Mouse (Mus musculus) MEL (cell line): ENCODE measurements at regions not wholly inside any gene's neighbourhood (a gene's known extent, or its start where the extent isn't known, plus 50 kb on each side); places are given as distances from the start of the nearest gene placed in this dataset.

Source experiments
- DNase-seq: peaks from one replicate; pipeline ENCODE4 v3.0.0; 2011; ENCODE audit warnings: low read depth, low spot score
- H3K27ac ChIP-seq: 2 replicates; pipeline ENCODE4 v1.5.1; 2012; ENCODE audit warnings: low read depth, mild to moderate bottlenecking, control low read depth, low read length, moderate library complexity; ENCODE audit not compliant: control insufficient read depth
- H3K27me3 ChIP-seq, 2 experiments: fragments of 150-350 bp in 1 of 2; sonication (generic) in 1 of 2; 2 replicates each; pipeline ENCODE4 v1.6.1; 2012; ENCODE audit warnings: low read length in 2 of 2, mild to moderate bottlenecking in 2 of 2, improper control_type of control experiment in 1 of 2, moderate library complexity in 1 of 2; ENCODE audit not compliant: insufficient read depth in 2 of 2, control insufficient read depth in 1 of 2
- H3K36me3 ChIP-seq, 2 experiments: 2 replicates each; pipeline ENCODE4 v1.6.1; 2012 to 2014; ENCODE audit warnings: low read length in 2 of 2, improper control_type of control experiment in 1 of 2, inconsistent platforms in 1 of 2, mild to moderate bottlenecking in 1 of 2; ENCODE audit not compliant: insufficient read depth in 2 of 2, control insufficient read depth in 1 of 2
- H3K4me1 ChIP-seq, 2 experiments: fragments of 150-350 bp in 1 of 2; sonication (generic) in 1 of 2; 2 replicates each; pipeline ENCODE4 v1.6.1; 2012; ENCODE audit warnings: low read length in 2 of 2, improper control_type of control experiment in 1 of 2, mild to moderate bottlenecking in 1 of 2; ENCODE audit not compliant: insufficient read depth in 2 of 2, control insufficient read depth in 1 of 2
- H3K4me3 ChIP-seq, 2 experiments: fragments of 150-350 bp in 1 of 2; sonication (generic) in 1 of 2; 2 replicates each; pipeline ENCODE4 v1.5.1; 2012; ENCODE audit warnings: low read depth in 2 of 2, low read length in 2 of 2, mild to moderate bottlenecking in 2 of 2, moderate library complexity in 2 of 2, control low read depth in 1 of 2, improper control_type of control experiment in 1 of 2; ENCODE audit not compliant: control insufficient read depth in 1 of 2, insufficient read depth in 1 of 2
- H3K79me2 ChIP-seq: 2 replicates; pipeline ENCODE4 v1.6.1; 2012; ENCODE audit warnings: mild to moderate bottlenecking, low read length, moderate library complexity; ENCODE audit not compliant: control insufficient read depth, poor library complexity, insufficient read depth
- H3K9ac ChIP-seq: 2 replicates; pipeline ENCODE4 v1.6.1; 2012; ENCODE audit warnings: low read depth, mild to moderate bottlenecking, control low read depth, low read length, moderate library complexity; ENCODE audit not compliant: control insufficient read depth, poor library complexity, severe bottlenecking
- H3K9me3 ChIP-seq: fragments of 150-350 bp; sonication (generic); replicated peaks from 2 replicates; pipeline ENCODE4 v1.6.1; 2012; ENCODE audit warnings: mild to moderate bottlenecking, low read length, improper control_type of control experiment, moderate library complexity; ENCODE audit not compliant: insufficient read depth
- BHLHE40 ChIP-seq: IDR thresholded peaks from 2 replicates; pipeline ENCODE4 v1.6.1; 2012; ENCODE audit warnings: low read depth, mild to moderate bottlenecking, inconsistent platforms, low read length, improper control_type of control experiment, borderline replicate concordance
- E2F4 ChIP-seq: IDR thresholded peaks from 2 replicates; pipeline ENCODE4 v1.6.1; 2011; ENCODE audit warnings: low read depth, low read length, improper control_type of control experiment, borderline replicate concordance
- ETS1 ChIP-seq: IDR thresholded peaks from 2 replicates; pipeline ENCODE4 v1.6.1; 2012; ENCODE audit warnings: low read depth, mild to moderate bottlenecking, inconsistent platforms, low read length, improper control_type of control experiment, moderate library complexity
- GABPA ChIP-seq: IDR thresholded peaks from 2 replicates; pipeline ENCODE4 v1.6.1; 2012; ENCODE audit warnings: low read depth, mild to moderate bottlenecking, inconsistent platforms, low read length, improper control_type of control experiment, moderate library complexity
- GATA1 ChIP-seq: IDR thresholded peaks from 2 replicates; pipeline ENCODE4 v1.6.1; 2011; ENCODE audit warnings: low read depth, low read length, improper control_type of control experiment
- HCFC1 ChIP-seq: IDR thresholded peaks from 2 replicates; pipeline ENCODE4 v1.6.1; 2012; ENCODE audit warnings: low read depth, mild to moderate bottlenecking, inconsistent platforms, low read length, improper control_type of control experiment, moderate library complexity
- JUND ChIP-seq: IDR thresholded peaks from 2 replicates; pipeline ENCODE4 v1.6.1; 2011; ENCODE audit warnings: low read depth, mild to moderate bottlenecking, improper control_type of control experiment, low read length
- KAT2A ChIP-seq: conservative IDR thresholded peaks from 2 replicates; pipeline ENCODE4 v1.6.1; 2012; ENCODE audit warnings: low read depth, low read length, improper control_type of control experiment, inconsistent platforms
- MAFK ChIP-seq: IDR thresholded peaks from 2 replicates; pipeline ENCODE4 v1.6.1; 2011; ENCODE audit warnings: low read depth, mild to moderate bottlenecking, low read length, improper control_type of control experiment, borderline replicate concordance
- MAZ ChIP-seq: IDR thresholded peaks from 2 replicates; pipeline ENCODE4 v1.6.1; 2012; ENCODE audit warnings: low read depth, mild to moderate bottlenecking, inconsistent platforms, low read length, improper control_type of control experiment
- MEF2A ChIP-seq: IDR thresholded peaks from 2 replicates; pipeline ENCODE4 v1.6.1; 2014; ENCODE audit warnings: low read depth, mild to moderate bottlenecking, inconsistent platforms, low read length, improper control_type of control experiment; ENCODE audit not compliant: poor library complexity, insufficient replicate concordance, severe bottlenecking; ENCODE audit errors: extremely low read depth
- MXI1 ChIP-seq: IDR thresholded peaks from 2 replicates; pipeline ENCODE4 v1.6.1; 2011; ENCODE audit warnings: mild to moderate bottlenecking, low read depth, low read length, improper control_type of control experiment
- NELFE ChIP-seq: IDR thresholded peaks from 2 replicates; pipeline ENCODE4 v1.6.1; 2011; ENCODE audit warnings: low read depth, low read length, improper control_type of control experiment
- NRF1 ChIP-seq: IDR thresholded peaks from 2 replicates; pipeline ENCODE4 v1.6.1; 2014; ENCODE audit warnings: low read depth, mild to moderate bottlenecking, inconsistent platforms, low read length, improper control_type of control experiment, moderate library complexity; ENCODE audit not compliant: poor library complexity, insufficient read depth, severe bottlenecking
- POLR2A ChIP-seq, 2 experiments: IDR thresholded peaks; 2 replicates each; pipeline ENCODE4 v1.6.1; 2011 to 2012; ENCODE audit warnings: low read length in 2 of 2, mild to moderate bottlenecking in 2 of 2, control low read depth in 1 of 2, improper control_type of control experiment in 1 of 2, low read depth in 1 of 2, moderate library complexity in 1 of 2; ENCODE audit not compliant: control insufficient read depth in 1 of 2, insufficient read depth in 1 of 2, poor library complexity in 1 of 2
- POLR2AphosphoS5 ChIP-seq: IDR thresholded peaks from 2 replicates; pipeline ENCODE4 v1.6.1; 2012; ENCODE audit warnings: low read depth, borderline replicate concordance, mild to moderate bottlenecking, inconsistent platforms, low read length, moderate library complexity, mixed read lengths
- RAD21 ChIP-seq: IDR thresholded peaks from 2 replicates; pipeline ENCODE4 v1.6.1; 2011; ENCODE audit warnings: mild to moderate bottlenecking, low read depth, low read length, improper control_type of control experiment
- RCOR1 ChIP-seq: IDR thresholded peaks from 2 replicates; pipeline ENCODE4 v1.6.1; 2012; ENCODE audit warnings: low read depth, mild to moderate bottlenecking, inconsistent platforms, low read length, improper control_type of control experiment
- TAL1 ChIP-seq: IDR thresholded peaks from 2 replicates; pipeline ENCODE4 v1.6.1; 2012; ENCODE audit warnings: mild to moderate bottlenecking, inconsistent platforms, low read length, moderate library complexity, mixed read lengths
- TCF12 ChIP-seq: IDR thresholded peaks from 2 replicates; pipeline ENCODE4 v1.6.1; 2014; ENCODE audit warnings: low read depth, mild to moderate bottlenecking, inconsistent platforms, low read length, improper control_type of control experiment, moderate library complexity
- USF2 ChIP-seq, 2 experiments: IDR thresholded peaks; 2 replicates each; pipeline ENCODE4 v1.6.1; 2011 to 2012; ENCODE audit warnings: improper control_type of control experiment in 2 of 2, low read length in 2 of 2, borderline replicate concordance in 1 of 2, inconsistent platforms in 1 of 2, low read depth in 1 of 2, mild to moderate bottlenecking in 1 of 2; ENCODE audit not compliant: insufficient read depth in 1 of 2
- ZC3H11A ChIP-seq: IDR thresholded peaks from 2 replicates; pipeline ENCODE4 v1.6.1; 2012; ENCODE audit warnings: low read depth, mild to moderate bottlenecking, inconsistent platforms, low read length, improper control_type of control experiment
- ZKSCAN1 ChIP-seq: IDR thresholded peaks from 2 replicates; pipeline ENCODE4 v1.6.1; 2012; ENCODE audit warnings: low read depth, mild to moderate bottlenecking, inconsistent platforms, low read length, improper control_type of control experiment, moderate library complexity
- ZMIZ1 ChIP-seq: IDR thresholded peaks from 2 replicates; pipeline ENCODE4 v1.6.1; 2012; ENCODE audit warnings: low read depth, mild to moderate bottlenecking, inconsistent platforms, low read length, improper control_type of control experiment, moderate library complexity
- ZNF384 ChIP-seq: IDR thresholded peaks from 2 replicates; pipeline ENCODE4 v1.6.1; 2012; ENCODE audit warnings: low read depth, mild to moderate bottlenecking, inconsistent platforms, low read length, improper control_type of control experiment

DNA sequence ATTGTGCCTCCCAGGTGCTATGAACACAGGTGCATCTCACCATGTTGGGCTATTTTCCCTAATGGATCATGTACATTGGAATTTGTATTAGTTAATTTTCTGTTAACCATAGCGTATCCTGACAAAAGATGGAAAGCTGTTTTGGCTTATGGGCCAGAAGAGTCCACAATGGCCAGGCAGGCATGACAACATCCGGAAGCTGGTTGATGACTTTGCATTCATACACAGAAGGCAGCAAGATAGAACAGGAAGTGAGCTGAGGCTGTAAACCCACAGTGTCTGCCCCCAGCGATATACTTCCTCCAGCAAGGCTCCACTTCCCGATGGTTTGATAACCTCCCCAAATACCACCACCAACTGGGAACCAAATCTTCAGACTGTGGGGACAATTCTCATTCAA lies 55.1 kb upstream of the Glra1 start:
- H3K36me3 ChIP-seq: no peaks in the 10 kb centered on the region

DNA sequence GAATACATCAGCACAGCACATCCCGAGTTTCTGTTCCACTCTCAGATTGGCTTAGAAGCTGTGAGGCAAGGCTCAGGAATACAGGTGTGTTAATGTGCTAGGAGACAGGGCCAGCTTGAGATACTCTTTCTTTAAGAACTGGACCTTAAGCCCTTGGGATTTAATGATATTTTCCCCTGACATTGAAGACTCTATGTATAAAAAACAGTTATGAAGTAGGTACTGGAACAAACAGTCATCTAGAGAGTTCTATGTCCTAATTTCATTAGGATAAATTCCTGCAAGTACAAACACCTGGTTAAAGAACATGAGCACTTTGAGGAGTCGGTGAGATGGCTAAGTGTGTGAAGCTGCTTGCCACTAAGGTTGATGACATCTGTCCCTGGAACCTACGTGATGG lies 54.3 kb upstream of the Glra1 start:
- no peak overlapping the region for H3K27ac ChIP-seq
- no peak overlapping the region for H3K9ac ChIP-seq
- no peaks in the 10 kb centered on the region for H3K79me2 ChIP-seq
- H3K27me3 ChIP-seq: no peaks in the 10 kb centered on the region
- DNase-seq: no peak
- no peak overlapping the region for H3K4me3 ChIP-seq
- no peak for TF ChIP-seq MAZ
- no peak for TF ChIP-seq MXI1
- no peak for TF ChIP-seq MEF2A
- no peak for TF ChIP-seq RCOR1
- TF ChIP-seq ZNF384: no peak
- TF ChIP-seq GABPA: no peak
- TF ChIP-seq GATA1: no peak
- no peak for TF ChIP-seq KAT2A
- TF ChIP-seq BHLHE40: no peak
- no peak for TF ChIP-seq E2F4
- TF ChIP-seq USF2 (IDR thresholded peaks at IDR 0.05; ENCODE audit: borderline replicate concordance in 1 of 2, insufficient read depth in 1 of 2, low read depth in 1 of 2, low read length in 2 of 2): no peak
- TF ChIP-seq TAL1: no peak
- no peak for TF ChIP-seq NELFE
- no peak for TF ChIP-seq JUND
- TF ChIP-seq ETS1: no peak
- TF ChIP-seq ZC3H11A: no peak
- no peak for TF ChIP-seq ZKSCAN1
- TF ChIP-seq POLR2A (IDR thresholded peaks at IDR 0.05; ENCODE audit: control insufficient read depth in 1 of 2, insufficient read depth in 1 of 2, low read depth in 1 of 2, low read length in 2 of 2, poor library complexity in 1 of 2): no peak
- no peaks in the 10 kb centered on the region for H3K4me1 ChIP-seq
- H3K9me3 ChIP-seq: no peaks in the 10 kb centered on the region
- no peaks in the 10 kb centered on the region for H3K36me3 ChIP-seq

More for the DNA sequence above, 55.1 kb upstream of the Glra1 start:
- H3K27me3 ChIP-seq: no peaks in the 10 kb centered on the region
- H3K4me3 ChIP-seq: no peak overlapping the region
- H3K79me2 ChIP-seq: no peaks in the 10 kb centered on the region
- no peak for DNase-seq
- H3K9ac ChIP-seq: no peak overlapping the region
- no peak for TF ChIP-seq TCF12
- no peak for TF ChIP-seq NRF1
- TF ChIP-seq RCOR1: no peak
- TF ChIP-seq ETS1: no peak
- TF ChIP-seq MEF2A: no peak
- no peak for TF ChIP-seq BHLHE40
- TF ChIP-seq RAD21: no peak
- no peak for TF ChIP-seq HCFC1
- no peak for TF ChIP-seq MAFK
- no peak for TF ChIP-seq ZMIZ1
- no peak for TF ChIP-seq POLR2AphosphoS5
- TF ChIP-seq TAL1: no peak
- H3K4me1 ChIP-seq: no peaks in the 10 kb centered on the region
- H3K9me3 ChIP-seq: no peaks in the 10 kb centered on the region
- no peak overlapping the region for H3K27ac ChIP-seq
